Mouse (Mus musculus) midbrain, postnatal 0 days (tissue): Measurements from ENCODE around the gene Rassf5. TPM values are rescaled to one million over a fixed set of nuclear protein-coding genes. Genes with fewer than 3 reads are reported as not detected.
"Not testable (repeated sequence)": the region's sequence is repeated elsewhere in the genome, so short reads cannot be mapped to it uniquely, and the experiment has no call there.

Source experiments
- ATAC-seq: fragments of 200-750 bp; cut with Nextera tagmentation; 2 replicates; pipeline ENCODE4 v1.8.0; 2017; ENCODE audit warnings: moderate number of reproducible peaks, mild to moderate bottlenecking, moderate TSS enrichment, moderate library complexity; ENCODE audit not compliant: low FRiP score
- DNase-seq: peaks from one replicate; pipeline ENCODE4 v3.0.0-alpha.2; 2015; ENCODE audit warnings: low spot score
- H3K27ac ChIP-seq: fragments of 300-500 bp; sonication (generic); 2 replicates; pipeline ENCODE4 v1.5.1; 2014; ENCODE audit warnings: low read depth, mild to moderate bottlenecking, low read length, mixed read lengths
- H3K27me3 ChIP-seq: fragments of 300-500 bp; sonication (generic); 2 replicates; pipeline ENCODE4 v1.6.1; 2014; ENCODE audit warnings: low read length, control low read depth, mixed read lengths; ENCODE audit not compliant: insufficient read depth
- H3K36me3 ChIP-seq: fragments of 300-500 bp; sonication (generic); 2 replicates; pipeline ENCODE4 v1.6.1; 2014; ENCODE audit warnings: low read length, control low read depth, mixed read lengths; ENCODE audit not compliant: insufficient read depth
- H3K4me1 ChIP-seq: fragments of 300-500 bp; sonication (generic); 2 replicates; pipeline ENCODE4 v1.6.1; 2014; ENCODE audit warnings: mild to moderate bottlenecking, control low read depth, antibody characterized with exemption, low read length, mixed read lengths; ENCODE audit not compliant: insufficient read depth
- H3K4me2 ChIP-seq: fragments of 300-500 bp; sonication (generic); 2 replicates; pipeline ENCODE4 v1.6.1; 2014; ENCODE audit warnings: low read depth, mild to moderate bottlenecking, low read length, mixed read lengths; ENCODE audit not compliant: poor library complexity, severe bottlenecking
- H3K4me3 ChIP-seq: fragments of 300-500 bp; sonication (generic); 2 replicates; pipeline ENCODE4 v1.5.1; 2014; ENCODE audit warnings: low read depth, mild to moderate bottlenecking, low read length, moderate library complexity
- H3K9ac ChIP-seq: fragments of 300-500 bp; sonication (generic); replicated peaks from 2 replicates; pipeline ENCODE4 v1.6.1; 2014; ENCODE audit warnings: mild to moderate bottlenecking, low read length, moderate library complexity, mixed read lengths; ENCODE audit not compliant: poor library complexity, severe bottlenecking
- H3K9me3 ChIP-seq: fragments of 300-500 bp; sonication (generic); 2 replicates; pipeline ENCODE4 v1.6.1; 2016; ENCODE audit warnings: low read length, control low read depth
- CTCF ChIP-seq: IDR thresholded peaks from 2 replicates; pipeline ENCODE4 v1.5.1; 2016; ENCODE audit warnings: antibody characterized with exemption, mild to moderate bottlenecking
- WGBS: fragments of 180-500 bp; shearing (Covaris S2); extraction: QIAGEN DNeasy Blood & Tissue Kit; methylation state at CpG from one replicate; pipeline ENCODE4 v1.1.7; 2014; 5-methylcytosine and 5-hydroxymethylcytosine counted together
- polyA plus RNA-seq: library from polyadenylated mRNA; unstranded; fragments of >200 nt; fragmentation: Nextera tagmentation; extraction: Ambion mirVana; gene quantifications from 2 replicates; pipeline ENCODE4 v1.2.1, GENCODE M21; 2015
- total RNA-seq: library from RNA; depleted of rRNA; stranded (reverse); fragments of >200 nt; gene quantifications from 2 replicates; pipeline ENCODE4 v1.2.3, GENCODE M21; 2014

The Rassf5 gene
- total and polyA plus RNA-seq, 2 experiments from 2014 or later: 4.9 to 9.0 TPM

GRCm38 (mm10) chr1:131153018-131153629 is 91.9 kb downstream of the Rassf5 start, which contains the start of gene Eif2d:
Gene Eif2d, plus strand, starts transcription at chr1:131153181.
- no peak for TF ChIP-seq CTCF
- DNase-seq (peak; percentile 91), ATAC-seq (peak; percentile 95)
- WGBS: under 1% methylated on average over 27 of the region's 27 CpGs
- H3K27ac ChIP-seq: 0 out of 2 replicates have a peak within 1 kb of the TSS, but pooled peaks have one; percentile 38
- H3K4me3 ChIP-seq: peak within 1 kb of the TSS; percentile 82
- peaks cover 1% of the 10 kb centered on the region; the same call in 1 of the 2 replicates for H3K36me3 ChIP-seq
- H3K9ac ChIP-seq: peak within 1 kb of the TSS; percentile 71
- no peaks in the 10 kb centered on the region for H3K9me3 ChIP-seq
- H3K27me3 ChIP-seq: no peaks in the 10 kb centered on the region
- H3K4me1 ChIP-seq: no peaks in the 10 kb centered on the region
- H3K4me2 ChIP-seq: peak within 1 kb of the TSS; percentile 86

- no peaks in the 10 kb centered on the region for H3K36me3 ChIP-seq
- H3K4me2 ChIP-seq: no peak overlapping the region
- WGBS: 86% methylated on average over 1 of the region's 1 CpGs
- H3K9ac ChIP-seq: no peak overlapping the region
- H3K9me3 ChIP-seq: no peaks in the 10 kb centered on the region
- no peaks in the 10 kb centered on the region for H3K4me1 ChIP-seq
- H3K4me3 ChIP-seq: no peak overlapping the region
- H3K27ac ChIP-seq: no peak overlapping the region
- H3K27me3 ChIP-seq: no peaks in the 10 kb centered on the region
- DNase-seq (no peak), ATAC-seq (no peak)
- TF ChIP-seq CTCF: no peak
Observed at GRCm38 (mm10) chr1:131149496-131149895, 95.6 kb downstream of the Rassf5 start.

GRCm38 (mm10) chr1:131146181-131146614 is 98.9 kb downstream of the Rassf5 start:
- ATAC-seq: no peak
- Histone ChIP-seq H3K27me3 (no peaks in the 10 kb centered on the region), H3K9me3 (no peaks in the 10 kb centered on the region), H3K4me1 (no peaks in the 10 kb centered on the region), H3K4me2 (no peak overlapping the region), H3K36me3 (no peaks in the 10 kb centered on the region), H3K4me3 (no peak overlapping the region), H3K9ac (no peak overlapping the region), H3K27ac (no peak overlapping the region)
- WGBS: 84% methylated on average over 3 of the region's 3 CpGs
- no peak for DNase-seq
- no peak for TF ChIP-seq CTCF

- ATAC-seq, H3K9ac ChIP-seq, H3K27ac ChIP-seq, DNase-seq, H3K4me1 ChIP-seq, H3K9me3 ChIP-seq, H3K4me2 ChIP-seq, H3K4me3 ChIP-seq, H3K36me3 ChIP-seq, H3K27me3 ChIP-seq: not testable (repeated sequence)
- 93% methylated on average over 3 of the region's 3 CpGs for WGBS
Observed at GRCm38 (mm10) chr1:131145222-131145621, 99.8 kb downstream of the Rassf5 start.

GRCm38 (mm10) chr1:131142472-131142871 is 102.6 kb downstream of the Rassf5 start:
- Histone ChIP-seq H3K4me3 (no peak overlapping the region), H3K4me2 (no peak overlapping the region), H3K4me1 (no peaks in the 10 kb centered on the region), H3K27ac (no peak overlapping the region), H3K9me3 (no peaks in the 10 kb centered on the region), H3K27me3 (no peaks in the 10 kb centered on the region), H3K36me3 (no peaks in the 10 kb centered on the region), H3K9ac (no peak overlapping the region)
- ATAC-seq (no peak), DNase-seq (no peak)
- no peak for TF ChIP-seq CTCF
- 79% methylated on average over 1 of the region's 1 CpGs for WGBS

- Histone ChIP-seq H3K36me3 (no peaks in the 10 kb centered on the region), H3K4me3 (no peak overlapping the region), H3K9ac (no peak overlapping the region), H3K9me3 (no peaks in the 10 kb centered on the region), H3K4me2 (no peak overlapping the region), H3K4me1 (no peaks in the 10 kb centered on the region), H3K27ac (no peak overlapping the region), H3K27me3 (no peaks in the 10 kb centered on the region)
- DNase-seq (no peak), ATAC-seq (no peak)
- WGBS: 67% methylated on average over 2 of the region's 2 CpGs
- TF ChIP-seq CTCF: no peak
Observed at GRCm38 (mm10) chr1:131141449-131141848, 103.6 kb downstream of the Rassf5 start.
